Mouse (Mus musculus): ENCODE data around the gene Rps12-ps3.

The Rps12-ps3 gene

DNA sequence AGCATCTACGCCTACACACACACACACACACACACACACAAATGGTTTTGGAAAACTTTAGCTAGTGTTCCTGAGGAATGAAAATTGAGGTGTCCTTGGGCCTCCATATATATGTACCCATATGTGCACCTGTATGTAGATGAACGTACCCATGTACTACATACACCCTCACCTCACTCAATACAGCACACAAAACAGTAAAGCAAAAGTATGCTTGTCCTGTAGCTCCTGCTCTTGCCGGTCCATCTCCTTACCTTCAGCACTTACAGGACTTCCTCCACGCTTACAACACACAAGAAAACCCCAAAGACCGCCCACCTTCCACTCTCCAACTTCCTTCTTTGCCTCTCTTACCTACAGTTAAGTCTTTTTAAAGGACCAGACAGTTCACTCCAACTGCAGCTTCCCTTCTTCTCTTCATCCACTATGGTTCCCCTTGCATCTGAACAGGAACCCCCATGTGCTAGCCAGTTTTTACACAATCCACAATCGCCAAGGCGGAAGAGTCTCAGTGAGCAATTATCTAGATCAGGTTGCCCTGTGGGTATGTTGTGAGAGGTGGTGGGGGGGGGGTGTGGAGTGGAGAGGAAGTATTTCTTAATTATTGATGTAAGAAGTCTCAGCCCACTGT lies 28.3 kb downstream of the Rps12-ps3 start:
- in situ Hi-C loops (cut with MboI; ENCODE audit: unreplicated experiment in 2 of 2): no loop called here

DNA sequence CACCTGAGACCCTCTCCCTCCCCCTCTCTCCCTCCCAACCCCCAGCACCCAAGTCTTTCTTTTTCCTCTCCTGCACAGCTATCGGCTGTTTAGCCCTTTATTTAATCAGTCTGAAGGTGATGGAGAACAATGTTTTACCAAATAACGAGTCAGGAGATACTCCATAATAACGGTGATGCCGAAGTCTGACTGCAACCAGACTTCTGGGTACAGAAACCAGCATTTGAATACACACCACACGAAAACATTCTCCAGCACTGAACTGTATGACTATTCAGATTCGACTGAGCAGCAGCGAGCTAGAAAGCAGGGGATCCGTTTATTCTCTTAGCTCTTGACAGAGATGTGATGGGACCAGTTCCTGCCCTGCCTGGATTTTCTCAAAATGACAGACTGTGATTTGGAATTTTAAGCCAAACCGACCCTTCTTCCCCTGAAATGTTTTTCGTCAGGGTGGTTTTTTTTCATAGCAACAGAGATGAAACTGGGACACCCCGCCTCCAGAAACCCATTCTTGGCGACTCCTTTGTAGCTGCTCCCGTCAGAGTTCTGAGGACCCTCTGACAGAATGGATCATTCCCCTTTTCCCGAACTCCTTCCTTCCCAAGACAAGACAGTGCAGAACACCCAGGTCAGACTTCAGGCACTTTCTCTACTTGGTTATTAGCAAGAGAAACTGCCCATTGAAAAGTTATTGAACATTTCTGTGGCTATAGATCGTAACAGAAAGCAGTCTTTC lies 29.2 kb downstream of the Rps12-ps3 start:
- in situ Hi-C loops (cut with MboI; ENCODE audit: unreplicated experiment in 2 of 2): no loop called here

DNA sequence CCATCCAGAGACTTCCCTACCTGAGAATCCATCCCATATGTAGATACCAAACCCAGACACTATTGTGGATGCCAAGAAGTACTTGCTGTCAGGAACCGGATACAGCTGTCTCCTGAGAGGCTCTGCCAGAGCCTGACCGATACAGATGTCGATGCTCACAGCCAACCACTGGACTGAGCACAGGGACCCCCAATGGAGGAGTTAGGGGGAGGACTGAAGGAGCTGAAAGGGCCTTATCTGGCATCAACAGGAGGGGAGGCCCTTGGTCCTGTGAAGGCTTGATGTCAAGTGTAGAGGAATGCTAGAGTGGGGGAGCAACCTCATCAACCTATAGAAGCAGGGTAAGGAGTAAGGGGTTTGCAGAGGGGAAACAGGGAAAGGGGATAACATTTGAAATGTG lies 30.7 kb downstream of the Rps12-ps3 start:
- in situ Hi-C loops (cut with MboI; ENCODE audit: unreplicated experiment in 2 of 2): no loop called here

DNA sequence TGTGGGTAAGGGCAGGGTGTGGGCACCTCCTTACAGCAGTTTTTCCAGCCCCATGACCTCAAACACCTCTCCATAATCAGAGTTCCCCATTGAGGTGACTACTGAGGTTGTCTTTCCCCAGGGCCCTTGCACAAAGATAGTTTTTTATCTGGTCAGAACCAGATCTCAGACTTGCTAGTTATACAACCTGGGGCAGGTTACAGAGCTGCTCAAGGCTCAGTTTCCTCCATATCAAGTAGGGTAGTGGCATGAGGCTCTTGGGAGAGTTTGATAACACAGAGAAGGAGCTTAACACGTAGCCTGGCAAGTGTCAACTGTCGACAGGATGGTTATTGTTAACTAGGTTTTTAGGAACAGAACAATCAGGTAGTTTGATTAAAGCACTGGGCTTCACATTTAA lies 32.8 kb downstream of the Rps12-ps3 start:
- in situ Hi-C loops (cut with MboI; ENCODE audit: unreplicated experiment in 2 of 2): no loop called here

DNA sequence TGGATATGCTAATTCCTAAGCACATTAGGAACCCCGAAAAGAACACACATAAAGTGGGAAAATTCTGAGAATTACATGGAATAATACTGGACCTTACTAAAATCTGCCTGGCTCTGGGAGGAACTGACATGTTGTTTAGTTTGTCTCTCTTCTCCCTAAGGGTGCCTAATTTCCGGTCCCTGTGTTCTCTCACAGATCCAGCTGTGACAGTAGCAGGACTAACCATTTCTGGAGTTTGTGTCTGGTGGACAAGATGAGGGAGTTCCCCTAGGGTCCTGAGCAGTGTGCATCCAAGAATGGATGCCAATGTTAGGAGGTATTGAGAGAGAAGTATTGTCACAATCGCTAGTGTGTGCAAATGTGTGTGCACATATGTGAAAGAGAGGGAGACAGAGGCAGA lies 34.3 kb downstream of the Rps12-ps3 start:
- in situ Hi-C loops (cut with MboI; ENCODE audit: unreplicated experiment in 2 of 2): no loop called here

DNA sequence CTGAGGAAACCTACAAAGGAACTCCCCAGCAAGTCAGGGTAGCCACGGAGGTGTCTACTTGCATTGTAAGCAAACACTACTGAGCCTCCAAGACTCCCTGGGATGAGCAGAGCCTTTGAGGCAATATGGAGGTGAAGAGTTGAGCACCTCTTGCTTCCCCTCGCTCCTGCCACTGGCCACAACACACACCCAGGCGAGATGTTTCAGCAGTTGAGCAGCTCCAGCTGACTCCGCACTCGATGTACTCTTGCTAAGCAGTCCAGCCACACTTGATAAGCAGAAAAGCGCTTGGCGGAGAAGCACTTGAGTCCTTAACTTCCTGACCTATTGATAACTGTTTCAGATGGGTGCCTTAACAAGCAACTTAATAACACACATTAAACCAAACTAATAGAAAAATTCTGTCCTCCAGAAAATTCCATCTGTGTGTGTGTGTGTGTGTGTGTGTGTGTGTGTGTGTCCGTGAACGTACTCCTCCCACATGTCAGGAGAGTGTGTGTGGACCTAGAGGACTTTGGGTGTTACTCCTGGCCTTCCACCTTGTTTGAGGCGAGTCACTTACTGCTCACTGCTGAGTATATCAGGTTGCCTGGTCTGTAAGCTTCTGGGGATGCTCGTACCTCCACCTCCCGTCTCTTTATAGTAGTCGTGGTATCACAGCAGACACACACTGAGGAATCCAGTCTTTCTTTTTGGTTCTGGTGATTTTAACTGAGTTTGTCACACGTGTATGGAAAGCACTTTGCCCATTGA lies 34.9 kb downstream of the Rps12-ps3 start:
- in situ Hi-C loops (cut with MboI; ENCODE audit: unreplicated experiment in 2 of 2): no loop called here

DNA sequence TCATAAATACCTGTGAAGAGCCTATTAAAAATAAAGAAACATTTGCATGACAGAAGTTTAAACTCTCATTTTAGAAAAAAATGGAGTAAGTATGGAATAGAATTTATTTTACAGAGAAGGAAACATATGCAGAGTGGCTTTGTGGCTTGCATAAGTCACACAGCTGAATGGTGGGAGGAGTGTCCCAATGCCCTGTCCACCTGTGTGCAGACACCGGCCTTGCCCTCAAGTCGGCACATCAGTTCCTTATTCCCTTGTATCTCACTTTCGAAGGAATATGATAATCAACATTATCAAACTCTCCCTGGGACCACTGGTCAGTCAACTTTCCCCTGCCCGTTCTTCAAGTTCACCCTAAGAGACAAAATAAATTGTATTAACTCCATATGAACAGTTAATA lies 35.8 kb downstream of the Rps12-ps3 start:
- in situ Hi-C loops (cut with MboI; ENCODE audit: unreplicated experiment in 2 of 2): no loop called here

DNA sequence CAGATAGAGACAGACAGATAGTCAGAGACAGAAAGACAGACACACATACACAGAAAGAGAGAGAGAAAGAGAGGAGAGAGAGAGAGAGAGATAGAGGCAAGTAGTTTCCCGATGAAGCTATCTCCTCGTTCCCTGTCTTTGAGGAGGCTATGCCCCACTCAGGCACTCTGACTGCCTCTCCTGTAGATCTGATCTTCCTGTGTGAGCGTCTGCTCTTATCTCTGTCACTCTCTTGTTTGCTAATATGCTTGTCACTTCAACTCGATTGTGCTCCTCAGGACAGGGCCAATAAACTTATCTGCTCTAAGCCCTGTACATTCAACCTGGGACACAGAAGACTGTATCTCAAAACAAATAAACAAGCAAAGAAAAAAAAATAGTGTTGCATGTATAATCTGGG lies 37.1 kb downstream of the Rps12-ps3 start:
- in situ Hi-C loops (cut with MboI; ENCODE audit: unreplicated experiment in 2 of 2): no loop called here

DNA sequence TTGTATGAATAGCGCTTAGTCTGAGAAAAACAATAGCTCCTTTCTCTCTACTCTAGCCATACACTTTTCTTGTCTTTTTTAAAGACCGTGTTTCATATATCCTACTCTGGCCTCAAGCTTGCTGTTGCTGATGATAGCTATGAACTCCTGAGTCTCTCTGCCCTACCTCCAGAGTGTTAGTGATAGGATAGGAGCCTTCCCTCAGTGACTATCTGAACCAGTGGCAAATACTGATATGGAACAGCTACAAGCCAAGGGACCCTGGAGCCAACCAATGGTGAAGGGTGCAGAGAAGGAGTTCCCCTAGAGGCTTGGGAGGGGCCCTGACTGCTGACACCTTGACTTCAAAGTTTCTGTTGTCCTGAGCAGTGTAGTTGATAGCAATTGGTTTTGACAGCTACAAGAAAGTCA lies 38.4 kb downstream of the Rps12-ps3 start:
- in situ Hi-C loops (cut with MboI; ENCODE audit: unreplicated experiment in 2 of 2): no loop called here

DNA sequence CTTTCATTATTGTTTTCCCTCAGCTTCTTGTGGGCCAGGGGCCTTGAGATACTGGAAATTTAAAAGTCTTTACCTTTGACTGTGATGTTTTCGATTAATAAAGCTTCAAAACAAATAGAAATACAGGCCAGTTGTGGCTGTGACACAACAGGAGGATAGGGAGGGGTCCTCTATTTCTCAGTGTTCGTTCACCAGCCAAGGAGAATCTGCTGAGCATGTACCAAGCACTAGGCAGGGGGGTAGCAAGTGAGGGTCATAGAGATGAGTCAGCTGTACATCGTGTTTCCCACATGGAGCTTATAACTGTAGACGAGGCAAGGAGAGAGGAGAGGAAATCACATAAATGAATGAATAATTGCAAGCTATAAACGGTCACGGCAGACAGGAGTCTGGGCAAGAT lies 40.6 kb downstream of the Rps12-ps3 start:
- in situ Hi-C loops (cut with MboI; ENCODE audit: unreplicated experiment in 2 of 2): no loop called here

DNA sequence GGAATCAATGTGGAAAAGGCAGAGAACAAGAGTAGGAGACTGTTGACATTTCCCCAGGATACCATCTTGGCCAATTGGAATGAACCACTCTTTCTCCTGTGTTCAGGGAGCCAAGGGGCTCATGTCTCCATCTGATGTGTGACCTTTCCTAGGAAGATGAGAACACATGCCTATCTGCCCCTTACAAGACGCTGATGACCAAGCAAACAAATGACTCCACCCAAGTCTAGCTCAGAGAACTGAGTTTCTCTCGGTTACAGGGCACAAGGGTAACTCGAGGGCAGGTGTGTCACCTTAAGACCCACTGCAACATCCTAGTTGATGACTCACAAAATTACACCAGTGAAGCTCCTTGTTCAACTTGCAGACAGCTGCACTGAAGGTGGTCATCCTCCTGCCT lies 41.6 kb downstream of the Rps12-ps3 start:
- in situ Hi-C loops (cut with MboI; ENCODE audit: unreplicated experiment in 2 of 2): no loop called here

DNA sequence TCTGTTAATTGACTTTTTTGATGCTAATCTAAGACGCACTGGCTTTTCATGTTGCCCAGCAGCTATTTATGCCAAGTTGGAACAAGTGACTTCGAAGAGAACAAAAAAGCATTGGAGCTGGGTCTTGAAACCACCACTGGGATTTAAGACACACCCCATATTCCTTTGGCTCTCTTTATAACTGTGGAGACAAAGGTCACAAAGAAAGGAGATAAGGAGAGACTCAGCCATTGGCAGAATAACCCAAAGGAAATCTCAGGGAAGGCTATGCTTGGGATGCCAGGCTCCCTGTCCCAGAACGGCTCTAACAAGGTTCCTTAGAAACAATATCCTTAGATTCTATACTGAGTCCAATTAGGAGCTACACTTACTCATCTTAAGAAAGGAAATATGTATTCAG lies 44.6 kb downstream of the Rps12-ps3 start:
- in situ Hi-C loops (cut with MboI; ENCODE audit: unreplicated experiment in 2 of 2): no loop called here

DNA sequence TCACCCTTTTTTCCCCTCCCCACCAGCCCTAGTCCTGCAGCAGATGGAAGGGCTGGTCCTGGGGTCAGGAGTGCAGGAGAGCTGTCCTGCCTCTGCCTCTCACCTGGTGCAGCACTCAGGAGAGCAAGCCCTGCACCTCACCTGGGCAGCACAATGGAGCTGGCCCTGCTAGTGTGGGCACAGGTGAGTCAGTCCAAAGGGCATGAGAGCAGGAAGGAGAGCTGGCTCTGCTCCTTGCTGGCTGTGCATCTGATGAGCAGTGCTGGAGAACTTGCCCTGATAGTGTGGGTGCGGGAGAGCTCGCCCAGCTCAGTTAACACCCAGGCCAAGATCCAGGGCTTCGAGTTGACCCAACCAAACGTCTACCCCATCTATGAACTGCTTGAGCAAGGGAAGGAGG lies 45.8 kb downstream of the Rps12-ps3 start:
- in situ Hi-C loops (cut with MboI; ENCODE audit: unreplicated experiment in 2 of 2): no loop called here

DNA sequence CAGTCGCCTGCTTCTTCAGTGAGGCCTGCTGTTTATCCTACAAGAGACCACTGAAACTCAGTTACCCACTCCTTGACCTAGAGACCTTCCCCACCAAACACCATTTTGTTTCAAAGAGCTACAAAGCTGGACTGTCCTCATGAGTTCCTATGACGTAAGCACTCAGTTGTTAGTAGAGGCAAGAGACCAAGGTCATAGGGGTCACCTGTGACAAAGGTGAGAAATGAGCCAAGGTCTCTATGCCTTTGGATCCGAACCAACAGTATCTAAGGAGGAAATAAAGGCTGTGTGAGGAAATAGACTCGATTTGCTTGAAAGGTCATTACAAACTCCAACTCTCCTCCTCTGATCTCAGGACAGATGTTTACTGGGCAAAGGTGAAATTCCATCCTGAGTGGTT lies 48.9 kb downstream of the Rps12-ps3 start:
- in situ Hi-C loops (cut with MboI; ENCODE audit: unreplicated experiment in 2 of 2): no loop called here
